Mouse (Mus musculus) telencephalon, adult 2 months (tissue): ENCODE measurements around the gene Slc1a4.

Experiments used
- DNase-seq: peaks from one replicate; pipeline ENCODE4 v3.0.0-alpha.2; 2011; ENCODE audit warnings: low read depth, low spot score

The Slc1a4 gene

DNA sequence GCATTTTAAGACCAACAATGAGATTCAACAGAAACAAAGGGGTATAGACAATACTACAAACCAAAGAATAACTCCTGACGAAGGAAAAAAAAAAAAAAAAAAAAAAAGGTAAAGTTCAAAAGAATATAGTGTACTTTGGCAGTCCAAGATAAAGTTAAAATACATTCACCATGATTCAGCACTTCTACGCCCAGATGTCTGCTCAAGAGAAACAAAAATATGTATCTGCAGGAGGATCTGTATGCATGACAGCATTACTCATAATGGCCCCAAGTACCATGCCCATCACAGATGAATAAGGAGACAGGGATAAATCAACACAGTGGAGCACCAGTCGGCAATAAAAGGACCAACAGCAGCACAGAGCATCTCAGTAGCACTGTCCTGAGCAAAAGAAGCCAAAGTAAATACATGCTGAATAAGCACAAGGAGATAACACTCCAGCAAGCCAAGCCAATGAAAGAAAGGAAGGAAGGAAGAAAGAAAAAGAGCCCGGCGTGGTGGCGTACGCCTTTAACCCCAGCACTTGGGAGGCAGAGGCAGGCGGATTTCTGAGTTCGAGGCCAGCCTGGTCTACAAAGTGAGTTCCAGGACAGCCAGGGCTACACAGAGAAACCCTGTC is 7.3 kb downstream of the Slc1a4 start:
- DNase-seq, result no peak

DNA sequence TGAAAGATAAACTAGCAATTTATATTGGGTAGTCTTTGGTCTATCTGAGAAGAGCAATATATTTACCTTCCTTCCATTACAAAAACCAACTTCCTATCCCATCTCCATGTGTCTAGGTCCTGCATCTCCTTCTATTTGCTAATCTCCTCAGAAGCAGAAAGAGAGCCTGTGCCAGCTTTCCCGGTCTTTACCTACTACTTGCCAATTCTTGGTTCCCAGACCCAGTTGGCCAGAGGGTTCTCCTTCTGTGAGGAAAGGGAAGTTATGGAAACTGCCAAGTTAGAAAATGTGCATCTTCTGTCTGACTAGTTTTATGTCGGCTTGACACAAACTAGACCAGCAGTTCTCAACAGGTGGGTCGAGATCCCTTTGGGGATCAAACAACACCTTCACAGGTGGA is 8.5 kb downstream of the Slc1a4 start:
- DNase-seq, result no peak

DNA sequence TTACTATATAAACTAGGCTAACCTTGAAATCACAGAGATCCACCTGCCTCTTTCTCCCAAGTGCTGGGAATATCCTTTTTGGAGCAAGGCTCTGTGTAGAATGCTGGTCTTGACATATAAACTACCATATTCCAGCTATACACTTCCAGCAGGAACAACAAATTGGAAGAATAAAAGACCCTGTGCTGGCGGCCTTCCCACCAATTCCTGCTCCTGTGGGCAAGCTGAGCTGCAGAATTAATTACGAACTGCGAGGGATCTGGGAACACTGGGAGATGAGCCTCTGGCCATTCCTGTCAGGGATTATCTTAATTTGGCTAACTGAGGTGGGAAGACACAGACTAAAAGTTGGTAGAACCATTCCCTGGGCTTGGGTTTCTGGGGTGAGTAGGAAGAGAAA is 10.1 kb downstream of the Slc1a4 start:
- no peak for DNase-seq

DNA sequence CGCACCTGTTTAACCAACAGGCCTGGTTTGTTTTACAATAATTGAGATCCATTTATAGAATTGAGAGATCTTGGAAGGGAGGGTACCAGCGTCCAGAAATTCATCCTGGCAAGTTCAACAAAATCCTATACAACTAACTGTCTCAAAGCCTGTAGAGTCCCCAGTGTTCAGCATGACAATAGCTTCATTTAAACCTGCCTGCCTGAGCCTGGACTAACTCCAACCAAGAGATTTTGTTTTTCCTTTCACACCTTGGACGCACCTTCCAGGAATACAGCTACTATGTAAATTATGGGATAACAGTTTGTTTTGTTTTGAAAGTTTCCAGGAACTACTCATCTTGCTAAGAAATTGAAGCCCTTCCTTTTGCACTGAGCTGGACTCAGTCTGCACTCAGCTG is 11.9 kb downstream of the Slc1a4 start:
- no peak for DNase-seq

DNA sequence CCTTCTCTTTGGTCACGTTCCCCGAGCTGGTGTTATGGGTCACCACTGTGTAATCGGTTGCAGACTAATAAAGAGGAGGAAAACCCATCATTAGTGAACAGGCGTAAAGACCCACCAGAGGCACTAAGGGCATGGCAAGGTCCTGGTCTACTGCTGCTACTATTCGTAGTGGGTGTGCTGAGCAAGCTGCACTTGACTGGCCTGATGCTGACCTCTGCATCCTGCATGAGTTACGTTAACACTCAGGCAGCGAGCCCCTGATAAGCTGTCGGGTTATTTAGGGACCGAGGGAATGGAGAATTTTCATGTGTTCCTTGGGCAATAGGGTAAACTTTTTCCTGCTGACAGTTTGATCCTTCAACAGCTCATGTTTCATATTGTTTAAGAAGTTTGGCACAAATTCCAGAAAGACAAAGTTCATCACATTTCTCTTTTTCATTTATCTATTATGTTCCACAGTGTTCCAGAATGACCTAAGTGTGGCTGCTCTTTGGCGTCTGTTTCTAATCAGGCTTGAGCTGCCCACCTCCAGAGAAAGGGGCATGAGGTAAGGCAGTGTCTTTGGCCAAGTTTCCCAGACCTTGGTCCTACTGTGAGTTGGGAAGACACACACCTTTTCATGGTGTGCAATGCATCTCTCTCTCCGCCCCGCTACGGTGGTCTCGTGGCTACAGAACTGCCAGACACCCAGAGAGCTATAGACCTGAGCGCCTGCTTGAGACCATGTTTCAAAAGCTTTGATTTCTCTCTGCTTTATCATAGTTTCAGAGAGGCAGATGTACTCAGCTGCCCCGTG is 13.7 kb downstream of the Slc1a4 start:
- DNase-seq, result no peak

DNA sequence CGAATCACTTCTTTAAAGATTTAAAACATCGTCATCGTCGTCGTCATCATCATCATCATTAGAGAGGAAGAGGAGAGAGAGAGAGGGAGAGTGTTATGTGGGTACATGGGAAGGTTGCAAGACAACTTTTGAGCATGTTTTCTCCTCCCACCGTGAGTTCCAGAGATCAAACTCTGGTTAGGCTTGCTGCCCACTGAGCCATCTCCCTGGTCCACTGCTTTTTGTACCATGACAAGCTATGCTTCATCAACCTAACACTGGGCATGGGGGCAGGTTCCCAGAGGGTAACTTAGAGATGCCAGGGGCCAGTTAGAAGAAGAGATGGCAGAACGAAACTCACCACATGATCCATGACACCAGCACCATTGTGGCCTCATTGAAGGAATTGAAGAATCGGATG is 18.9 kb downstream of the Slc1a4 start:
- no peak for DNase-seq

DNA sequence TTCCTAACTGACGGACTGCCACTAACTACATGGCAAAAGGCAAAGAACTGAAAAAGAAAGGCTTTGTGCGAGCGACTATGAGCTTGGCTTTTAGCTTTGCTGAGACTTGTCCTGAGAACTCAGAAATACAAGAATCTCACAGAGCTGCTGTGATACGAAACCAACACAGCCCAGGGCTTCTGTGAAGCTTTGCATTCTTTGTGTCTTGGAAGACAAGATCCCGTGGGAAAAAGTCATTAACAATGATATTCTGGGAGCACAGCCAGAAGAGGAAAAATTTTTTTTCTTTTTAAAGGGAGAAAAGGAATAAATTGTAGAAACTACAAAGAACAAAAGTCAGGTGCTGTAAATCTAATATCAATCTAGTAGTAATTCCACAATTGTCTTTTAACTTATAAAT is 23.5 kb downstream of the Slc1a4 start:
- no peak for DNase-seq

DNA sequence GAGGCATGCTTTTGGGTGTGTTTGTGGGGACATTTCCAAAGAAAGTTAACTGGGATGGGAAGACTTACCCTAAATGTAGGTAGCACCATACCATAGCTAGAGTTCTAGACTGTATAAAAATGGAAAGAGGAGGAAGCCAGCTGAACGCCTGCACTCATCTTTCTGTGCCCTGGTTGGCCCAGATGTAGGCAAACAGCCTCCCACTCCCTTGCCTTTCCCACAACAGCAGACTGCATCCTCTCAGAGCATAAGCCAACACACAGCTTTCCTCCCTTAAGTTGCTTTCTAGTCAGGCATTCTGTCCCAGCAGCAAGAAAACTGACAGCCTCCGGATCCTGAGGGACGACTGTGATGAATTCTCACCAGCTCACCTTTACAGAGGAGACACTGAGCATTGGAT is 25.1 kb downstream of the Slc1a4 start:
- DNase-seq, result peak; percentile 59

DNA sequence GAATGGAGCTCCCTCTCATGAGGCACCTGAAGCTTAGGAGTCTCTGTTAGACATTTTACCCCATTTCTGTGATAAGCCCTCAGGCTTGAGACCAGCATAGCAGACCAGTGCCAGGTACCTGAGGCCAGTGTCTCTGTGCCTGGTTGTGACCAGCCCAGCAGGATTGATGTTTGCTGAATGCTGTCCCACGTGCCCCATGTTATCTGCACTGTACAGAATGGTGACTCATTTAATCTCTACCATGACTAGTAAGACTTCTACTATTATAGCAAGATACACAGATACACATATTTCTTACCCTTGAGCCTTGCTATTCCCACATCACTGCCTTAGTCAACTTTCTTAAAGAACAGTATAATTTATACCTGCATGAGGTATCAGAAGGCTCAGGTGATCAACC is 26.9 kb downstream of the Slc1a4 start:
- DNase-seq, result no peak

DNA sequence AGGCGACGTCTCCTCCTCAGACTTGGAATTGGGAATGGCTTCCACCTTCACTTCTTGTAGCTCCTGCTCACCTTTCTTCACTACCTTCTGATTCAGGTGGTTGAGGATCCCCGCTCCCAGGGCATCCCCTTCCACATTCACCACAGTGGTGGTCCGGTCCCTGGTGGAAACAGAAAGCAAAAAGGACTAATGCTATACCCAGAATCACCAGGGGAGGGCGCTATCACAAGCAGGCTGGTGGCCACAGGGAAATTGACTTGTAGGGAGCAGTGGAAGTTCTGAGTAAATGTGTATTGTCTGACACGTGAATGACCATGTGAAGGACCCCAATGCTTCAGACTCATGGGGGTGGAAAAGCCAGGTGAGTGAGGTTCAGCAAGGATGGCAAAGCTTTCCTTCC is 28.2 kb downstream of the Slc1a4 start:
- no peak for DNase-seq

DNA sequence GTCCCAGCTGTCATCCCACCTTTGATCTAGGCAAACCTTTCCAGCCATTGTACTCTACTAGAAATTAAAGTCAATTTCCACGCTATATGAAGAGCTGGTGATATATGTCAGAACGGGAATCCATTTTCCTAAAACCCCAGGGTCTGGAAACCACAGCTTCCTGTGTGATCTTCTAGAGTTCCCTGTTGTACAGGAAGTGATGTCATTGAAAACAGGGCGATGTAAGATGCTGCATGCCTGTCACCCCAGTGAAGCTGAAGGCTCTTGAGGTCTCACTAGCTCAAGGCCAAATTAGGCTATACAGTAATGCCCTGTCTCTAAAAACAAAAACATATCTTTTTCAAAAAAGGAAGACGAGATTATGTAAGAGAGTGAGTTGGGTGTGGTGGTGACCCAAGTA is 31.2 kb downstream of the Slc1a4 start:
- DNase-seq, result no peak

DNA sequence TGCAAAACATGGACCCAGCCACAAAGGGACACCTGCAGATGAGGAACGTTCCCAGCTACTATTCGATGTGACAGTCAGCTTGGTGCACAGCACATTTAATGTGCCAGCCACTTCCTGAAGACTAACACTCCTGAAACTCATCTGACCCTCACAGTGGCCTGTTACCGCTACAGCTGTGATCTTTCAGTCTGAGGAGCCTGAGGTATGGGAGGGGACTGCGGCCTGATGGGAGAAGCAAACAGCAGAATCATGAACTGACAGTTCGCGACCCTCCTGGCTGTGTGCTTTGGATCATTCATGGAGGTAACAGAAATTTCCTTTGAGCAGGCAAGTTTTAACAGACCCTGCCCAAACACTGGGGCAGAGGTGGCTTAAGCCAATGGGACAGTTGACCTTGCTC is 31.7 kb downstream of the Slc1a4 start:
- no peak for DNase-seq

DNA sequence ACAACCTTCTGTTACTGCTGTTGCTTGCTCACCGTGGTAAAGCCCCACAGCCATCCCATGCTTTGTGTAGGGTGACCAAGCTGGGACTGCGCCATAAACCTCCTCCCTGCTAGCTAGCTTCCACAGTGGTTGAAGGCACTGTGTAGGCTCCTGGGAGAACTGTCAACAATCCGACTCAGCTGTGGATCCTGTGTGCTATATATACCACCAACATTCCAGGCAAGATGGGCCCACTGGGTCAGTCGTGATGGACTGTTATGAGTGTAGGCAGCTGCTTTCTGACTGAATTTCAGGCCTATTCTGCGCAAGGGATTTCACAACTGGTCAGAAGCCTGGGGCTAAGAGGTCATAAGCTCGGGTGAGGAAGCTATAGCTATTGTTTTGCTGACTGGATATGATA is 32.6 kb downstream of the Slc1a4 start:
- DNase-seq, result no peak

DNA sequence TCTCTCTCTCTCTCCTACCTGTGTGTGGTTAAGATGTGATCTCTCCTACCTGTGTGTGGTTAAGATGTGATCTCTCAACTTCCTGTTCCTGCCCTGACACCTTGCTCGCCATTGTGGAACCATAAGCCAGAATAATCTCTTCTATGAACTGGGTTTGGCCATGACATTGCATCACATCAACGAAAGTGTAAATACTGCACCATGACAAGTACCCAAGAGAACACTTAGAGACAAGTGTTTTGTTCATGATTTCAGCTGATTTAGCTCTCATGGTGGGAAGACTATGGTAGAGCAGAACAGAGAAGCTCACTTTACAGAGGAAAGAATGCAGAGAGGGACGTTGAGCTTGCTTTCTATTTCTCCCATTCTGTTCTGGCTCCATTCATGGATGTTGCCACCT is 48.0 kb downstream of the Slc1a4 start:
- DNase-seq, result no peak

DNA sequence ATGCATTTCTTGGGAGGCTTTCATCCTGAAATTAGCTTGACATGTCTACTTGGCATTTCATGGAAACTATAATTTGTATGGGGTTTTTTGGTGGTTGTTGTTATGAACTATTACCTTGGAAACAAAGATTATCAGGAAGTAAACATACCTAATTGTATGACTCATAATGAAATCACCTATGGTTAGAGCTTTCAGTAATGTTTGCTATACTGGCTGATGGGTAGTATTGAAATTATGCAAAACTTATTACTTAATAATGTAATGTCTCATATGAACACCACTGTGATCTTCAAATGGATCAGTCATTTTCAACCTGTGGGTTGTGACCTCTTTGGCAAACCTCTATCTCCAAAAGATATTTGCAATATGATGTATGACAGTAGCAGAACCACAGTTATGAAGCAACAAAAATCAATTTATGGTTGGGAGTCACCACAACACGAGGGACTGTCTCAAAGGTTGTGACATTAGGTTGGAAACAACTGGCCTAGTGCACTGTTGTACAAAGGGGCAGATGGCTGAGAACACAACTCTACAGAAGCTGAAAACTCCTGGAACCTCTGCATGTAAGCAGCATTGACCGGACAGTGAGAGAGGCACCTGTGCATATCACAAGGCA is 49.8 kb downstream of the Slc1a4 start:
- no peak for DNase-seq

DNA sequence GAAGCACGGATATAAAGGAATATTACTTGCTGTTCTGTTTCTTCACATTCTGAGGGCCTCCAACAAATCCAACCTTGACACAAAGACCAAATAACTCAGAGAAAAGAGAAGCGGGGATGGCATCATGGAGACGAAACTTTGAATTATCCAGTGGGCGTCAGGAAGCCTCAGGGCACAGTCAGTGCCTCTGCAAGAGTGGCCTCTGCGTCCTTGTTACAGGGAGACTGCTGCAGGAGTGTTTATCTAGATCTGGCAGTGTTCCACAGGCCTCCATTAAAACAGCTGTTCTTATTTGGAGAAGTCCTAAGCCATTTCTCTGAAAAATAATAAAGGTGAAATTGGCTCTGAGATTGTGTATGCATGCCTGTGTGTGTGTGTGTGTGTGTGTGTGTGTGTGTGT is 51.5 kb downstream of the Slc1a4 start:
- DNase-seq, result no peak

DNA sequence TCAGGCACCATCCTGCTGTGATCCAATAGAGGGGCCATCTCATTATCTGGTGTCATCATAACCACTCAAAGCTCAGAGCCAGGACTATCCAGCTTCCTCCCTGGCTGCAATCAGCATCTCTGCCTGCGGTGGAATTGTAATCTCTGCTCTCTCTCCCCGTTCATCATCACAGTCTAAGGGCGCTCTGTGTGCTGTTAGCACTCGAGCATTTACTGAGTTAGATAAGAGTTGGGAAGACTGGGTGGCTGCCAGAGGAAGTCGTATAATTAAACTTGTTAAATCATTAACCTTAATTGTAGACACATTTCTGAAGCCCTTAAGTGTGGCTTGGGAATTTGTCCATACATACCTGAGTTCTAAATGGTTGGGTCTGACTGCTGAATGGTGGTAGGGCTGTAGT is 53.8 kb downstream of the Slc1a4 start:
- DNase-seq, result no peak

DNA sequence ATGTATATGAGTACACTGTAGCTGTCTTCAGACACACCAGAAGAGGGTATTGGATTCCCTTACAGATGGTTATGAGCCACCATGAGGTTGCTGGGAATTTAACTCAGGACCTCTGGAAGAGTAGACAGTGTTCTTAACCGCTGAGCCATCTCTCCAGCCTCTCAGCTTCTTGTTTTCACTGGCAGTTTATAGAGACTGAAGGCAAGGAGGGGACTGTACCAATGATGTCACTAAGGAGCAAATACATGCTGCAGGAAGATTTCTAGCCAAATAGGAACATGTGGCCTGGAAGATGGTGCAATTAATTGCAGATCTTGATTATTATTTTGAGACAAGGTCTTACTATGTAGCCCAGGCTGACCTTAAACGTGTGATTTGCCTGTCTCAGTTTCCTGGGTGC is 55.4 kb downstream of the Slc1a4 start:
- DNase-seq, result no peak

DNA sequence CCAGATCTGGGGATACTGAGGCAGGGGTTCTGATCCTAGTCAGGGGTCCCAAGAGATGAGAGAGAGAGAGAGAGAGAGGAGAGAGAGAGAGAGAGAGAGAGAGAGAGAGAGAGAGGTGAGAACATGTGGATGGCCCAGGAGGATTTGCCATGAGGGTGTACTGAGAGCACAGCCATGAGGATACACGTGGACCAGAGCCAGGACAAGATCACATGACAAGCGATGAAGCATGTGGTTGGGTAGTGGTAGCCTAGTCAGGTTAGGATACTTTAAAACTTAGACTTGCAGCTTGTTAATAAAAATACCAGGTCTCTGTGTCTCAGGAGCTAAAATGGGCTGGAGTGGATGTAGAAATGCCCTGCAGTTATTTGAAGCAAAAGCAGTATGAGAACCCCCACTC is 56.5 kb downstream of the Slc1a4 start:
- no peak for DNase-seq

DNA sequence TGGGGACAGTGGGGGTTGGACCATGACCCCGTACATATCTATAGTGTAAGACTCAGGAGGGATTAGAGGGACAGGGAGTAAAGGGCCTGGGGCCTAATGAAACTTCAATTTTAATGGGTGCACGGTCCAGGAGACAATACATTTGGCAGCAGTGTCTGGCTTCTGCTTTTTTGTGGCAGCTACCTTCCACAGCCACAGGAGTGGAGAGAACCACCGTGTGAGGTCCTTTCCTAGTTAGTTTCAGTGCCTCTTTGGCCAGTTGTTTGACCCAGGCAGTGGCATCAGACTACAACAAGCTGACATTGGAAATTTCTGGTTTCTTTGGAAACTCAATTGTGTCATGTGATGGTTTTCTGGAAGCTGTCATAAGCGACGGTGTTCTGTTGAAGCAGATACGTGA is 62.6 kb downstream of the Slc1a4 start:
- DNase-seq, result no peak

DNA sequence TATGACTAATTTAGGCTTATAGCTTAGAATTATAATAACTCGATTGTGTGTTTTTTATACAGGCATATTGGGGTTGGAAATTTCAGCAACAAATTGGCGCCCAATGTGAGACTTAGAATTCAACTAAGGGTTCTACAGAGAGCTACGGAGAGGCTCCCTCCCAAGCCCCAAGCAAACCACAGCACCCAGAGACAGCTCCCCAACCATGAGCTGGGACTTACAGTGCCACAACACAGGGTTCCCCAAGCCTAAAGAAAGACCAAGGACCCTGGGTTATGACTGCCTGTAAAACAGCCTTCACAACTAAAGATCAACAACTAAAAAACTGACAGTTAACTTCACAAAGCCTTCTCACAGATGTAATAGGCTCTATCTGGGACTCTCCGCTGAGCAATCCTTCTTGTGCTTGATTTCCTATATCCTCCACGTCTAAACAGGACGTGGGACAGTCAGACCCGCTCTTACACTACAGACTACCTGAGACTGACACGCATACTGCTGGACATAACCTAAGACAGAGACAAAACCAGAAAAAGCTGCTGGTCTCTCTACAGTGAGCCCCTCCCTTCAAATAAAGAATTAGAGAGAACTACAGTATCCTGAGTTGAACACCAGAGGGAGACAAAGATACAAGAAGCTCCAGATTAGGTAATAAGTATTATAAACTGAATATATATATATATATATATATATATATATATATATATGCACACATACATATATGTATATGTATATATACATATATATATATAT is 69.7 kb downstream of the Slc1a4 start:
- no peak for DNase-seq

DNA sequence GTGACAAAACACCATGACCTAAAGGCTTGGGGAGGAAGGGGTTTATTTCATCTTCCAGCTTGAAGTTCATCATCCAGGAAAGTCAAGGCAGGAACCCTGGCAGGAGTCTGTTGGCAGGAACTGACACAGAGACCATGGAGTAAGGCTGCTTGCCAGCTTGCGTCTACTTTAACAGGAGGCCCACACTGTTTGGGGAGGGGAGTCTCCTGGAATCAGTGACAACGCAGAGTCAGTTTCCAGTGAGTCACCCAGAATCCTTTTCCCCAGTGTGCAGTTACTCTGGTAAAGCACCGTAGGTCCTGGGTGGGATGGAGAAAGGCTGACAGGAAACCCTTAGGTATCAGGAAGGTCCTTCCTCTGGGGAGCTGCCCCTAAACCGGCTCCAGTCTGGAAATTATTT is 77.7 kb downstream of the Slc1a4 start:
- DNase-seq, result no peak

DNA sequence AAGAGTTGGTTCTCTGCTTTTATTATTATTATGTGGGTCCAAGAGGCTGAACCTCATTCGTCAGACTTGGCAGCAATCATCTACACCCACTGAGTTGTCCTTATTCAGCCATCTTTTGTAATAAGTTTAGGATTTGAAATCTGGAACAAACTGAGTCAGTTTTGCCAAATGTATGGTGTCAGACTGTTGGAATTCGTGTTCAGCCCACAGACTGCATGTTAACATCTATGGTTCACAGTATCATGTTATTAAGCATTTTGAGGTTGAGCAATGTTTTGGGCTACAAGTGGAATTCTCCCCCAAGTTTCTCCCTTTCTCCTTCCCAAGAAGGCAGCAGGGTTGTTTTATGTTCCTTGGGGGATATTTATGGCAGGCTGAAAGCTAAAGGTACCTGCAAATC is 79.4 kb downstream of the Slc1a4 start:
- DNase-seq, result no peak
